Mouse (Mus musculus): Measurements from ENCODE around the gene Ap2s1.

Gene Ap2s1

GRCm38 (mm10) chr7:16752016-16752415, 13.8 kb downstream of the Ap2s1 start:
- no peak for DNase-seq (ENCODE audit: low read depth, low spot score)

GRCm38 (mm10) chr7:16755362-16756017, 17.3 kb downstream of the Ap2s1 start:
- no peak for DNase-seq (ENCODE audit: low read depth, low spot score)

DNA sequence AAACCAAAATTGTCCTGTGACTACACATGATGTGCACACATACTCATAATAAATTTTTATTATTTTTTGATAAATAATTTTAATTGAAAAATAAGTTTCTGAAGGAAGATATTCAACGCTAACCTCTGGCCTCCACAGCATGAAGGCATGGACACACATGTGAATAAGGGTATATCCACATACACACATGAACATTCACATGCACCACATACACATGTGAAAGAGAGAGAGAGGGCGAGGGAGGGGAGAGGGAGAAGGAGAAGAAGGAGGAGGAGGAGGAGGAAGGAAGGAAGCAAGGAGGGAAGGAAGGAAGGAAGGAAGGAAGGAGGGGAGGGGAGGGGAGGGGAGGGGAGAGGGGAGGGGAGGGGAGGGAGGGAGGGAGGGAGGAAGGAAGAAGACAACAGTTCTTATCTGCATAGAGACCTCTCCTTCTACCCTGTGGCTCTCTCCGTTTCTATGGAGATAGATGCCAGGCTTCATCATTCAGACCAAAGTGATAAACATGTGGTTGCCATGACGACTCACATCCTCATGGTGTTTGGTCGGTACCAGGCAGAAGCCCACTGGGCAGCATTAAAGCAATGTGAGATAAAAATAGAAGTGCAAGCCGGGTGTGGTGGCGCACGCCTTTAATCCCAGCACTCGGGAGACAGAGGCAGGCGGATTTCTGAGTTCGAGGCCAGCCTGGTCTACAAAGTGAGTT, 20.8 kb downstream of the Ap2s1 start:
- no peak for DNase-seq (ENCODE audit: low read depth, low spot score)

- DNase-seq (ENCODE audit: low read depth, low spot score) = peak; percentile 84
Measured at GRCm38 (mm10) chr7:16760292-16760691, 22.1 kb downstream of the Ap2s1 start.

- peak; percentile 89 for DNase-seq (ENCODE audit: low read depth, low spot score)
Measured at GRCm38 (mm10) chr7:16761005-16761481, 22.8 kb downstream of the Ap2s1 start.

DNA sequence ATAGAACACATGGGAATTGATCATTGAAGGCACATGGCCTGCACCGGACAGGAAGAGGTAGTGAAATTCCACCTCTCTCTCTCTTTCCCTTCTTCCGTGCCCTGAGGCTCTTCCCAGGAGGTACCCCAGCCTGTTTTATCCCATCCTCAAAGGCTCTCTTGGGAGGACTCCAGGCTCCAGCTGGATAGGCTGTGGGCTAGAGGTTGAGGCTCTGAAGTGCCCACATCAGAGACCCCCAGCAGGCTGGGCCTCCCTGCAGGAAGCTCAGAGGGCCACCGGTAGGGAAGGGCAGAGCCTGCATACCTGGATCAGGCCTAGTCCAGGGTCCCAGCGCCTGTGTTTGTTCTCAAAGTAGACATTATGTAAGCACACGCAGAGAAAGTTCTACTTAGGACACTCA, 23.4 kb downstream of the Ap2s1 start:
- DNase-seq (ENCODE audit: low read depth, low spot score) = no peak

DNA sequence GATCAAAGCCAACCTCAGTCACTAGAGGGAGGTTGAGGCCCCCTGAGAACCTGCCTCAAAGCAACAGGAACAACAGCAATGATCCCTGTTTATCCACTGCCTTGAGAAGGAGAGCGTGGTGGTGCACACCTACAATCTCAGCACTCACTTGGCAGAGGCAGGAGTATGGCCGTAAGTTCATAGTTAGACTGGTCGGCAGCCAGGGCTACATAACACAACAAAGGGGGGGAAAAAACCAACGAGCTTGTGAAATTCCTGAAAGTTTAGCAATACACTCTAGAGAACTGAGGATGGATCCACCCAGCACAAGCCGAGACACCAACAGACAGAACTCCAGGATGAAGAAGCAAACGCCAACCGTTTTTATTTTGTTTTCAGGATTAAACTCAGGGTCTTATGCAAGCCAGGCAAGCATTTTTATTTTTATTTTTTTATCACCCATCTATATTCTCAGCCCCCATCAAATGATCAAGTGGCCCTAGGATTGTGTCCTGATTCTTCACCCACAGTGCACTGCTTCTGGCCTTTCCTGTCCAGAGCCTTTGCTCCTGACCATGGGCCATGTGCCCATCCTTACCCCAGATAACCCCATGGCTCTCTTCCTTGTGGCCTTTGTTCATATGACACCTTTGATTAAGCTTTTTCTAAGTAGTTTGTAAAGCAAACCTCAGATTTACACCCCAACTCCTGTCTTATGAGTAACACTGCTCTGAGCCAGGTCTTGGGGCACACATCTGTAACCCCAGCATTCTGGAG, 25.4 kb downstream of the Ap2s1 start:
- peak; percentile 79 for DNase-seq (ENCODE audit: low read depth, low spot score)

DNA sequence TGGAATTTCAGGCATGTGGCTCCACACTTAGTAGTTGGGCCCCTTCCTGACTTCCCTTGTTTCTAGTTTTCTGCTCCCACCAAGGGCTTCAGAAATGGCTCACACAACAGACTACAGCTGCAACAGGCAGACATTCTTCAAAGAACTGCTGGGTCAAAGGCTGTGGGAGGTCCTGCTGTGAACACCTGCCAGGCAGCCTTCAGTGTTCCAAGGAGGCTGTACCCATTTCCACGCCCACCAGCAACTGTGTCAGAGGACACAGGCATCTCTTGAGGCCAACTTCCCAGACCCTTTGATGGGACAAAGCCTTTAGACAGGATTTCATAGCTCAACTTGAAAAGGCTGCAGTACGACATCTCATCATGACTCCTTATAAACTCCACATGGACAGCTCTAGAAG, 28.2 kb downstream of the Ap2s1 start:
- no peak for DNase-seq (ENCODE audit: low read depth, low spot score)

- no peak for DNase-seq (ENCODE audit: low read depth, low spot score)
Measured at GRCm38 (mm10) chr7:16775888-16776287, 37.7 kb downstream of the Ap2s1 start.

DNA sequence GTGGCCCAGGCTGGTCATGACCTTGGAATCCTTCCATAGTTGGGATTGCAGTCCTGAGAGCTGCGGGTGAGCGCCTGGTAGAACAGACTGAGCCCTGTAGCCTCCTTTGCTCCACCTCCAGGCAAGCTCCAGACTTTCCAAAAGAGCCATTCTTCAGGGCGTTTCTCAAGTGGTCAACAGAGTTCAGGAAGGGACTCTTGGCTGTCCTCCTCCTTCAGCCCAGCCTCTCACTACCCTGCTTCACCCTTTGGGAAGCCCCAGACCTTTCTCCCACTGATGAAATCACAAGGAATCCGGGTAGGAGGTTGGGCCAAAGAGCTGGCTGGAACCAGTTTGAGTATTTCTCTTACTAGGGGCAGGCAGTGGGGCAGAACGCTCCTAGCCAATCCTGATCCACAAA, 41.9 kb downstream of the Ap2s1 start:
- peak; percentile 84 for DNase-seq (ENCODE audit: low read depth, low spot score)

- peak; percentile 92 for DNase-seq (ENCODE audit: low read depth, low spot score)
Measured at GRCm38 (mm10) chr7:16780825-16781554, 42.8 kb downstream of the Ap2s1 start, which contains the start of gene Slc1a5. Slc1a5 (plus strand) TSS chr7:16781340.

GRCm38 (mm10) chr7:16781555-16781815, 43.3 kb downstream of the Ap2s1 start:
- no peak for DNase-seq (ENCODE audit: low read depth, low spot score)

- DNase-seq (ENCODE audit: low read depth, low spot score) = no peak
Measured at GRCm38 (mm10) chr7:16781816-16782554, 43.8 kb downstream of the Ap2s1 start.

DNA sequence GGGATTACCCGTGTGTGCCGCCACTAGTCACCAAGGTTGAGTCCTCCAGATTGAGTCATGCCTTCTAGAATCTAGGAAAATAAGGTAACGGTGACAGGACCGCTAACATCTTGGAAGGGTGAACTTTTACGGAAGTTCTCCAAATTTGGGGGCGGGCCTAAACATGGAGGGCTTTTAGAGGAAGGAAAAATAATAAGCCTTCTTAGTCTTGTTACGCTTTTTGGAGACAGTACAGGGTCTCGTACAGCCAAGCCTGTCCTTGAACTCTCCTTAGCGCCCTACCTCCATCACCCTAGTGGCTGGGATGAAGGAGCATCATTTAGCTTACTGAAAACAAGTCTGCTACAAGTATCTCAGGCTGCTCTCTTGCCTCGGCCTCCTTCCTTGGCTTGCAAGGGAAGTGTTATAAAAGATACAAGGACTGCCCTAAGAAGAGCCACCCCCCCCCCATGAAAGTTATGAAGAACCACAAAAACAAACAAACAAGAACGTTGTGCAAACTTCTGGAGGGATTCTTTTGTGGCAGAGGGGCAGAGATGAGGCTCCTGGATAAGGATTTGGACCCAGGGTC, 44.4 kb downstream of the Ap2s1 start:
- no peak for DNase-seq (ENCODE audit: low read depth, low spot score)

GRCm38 (mm10) chr7:16783224-16783688, 45.0 kb downstream of the Ap2s1 start:
- DNase-seq (ENCODE audit: low read depth, low spot score) = peak; percentile 25

DNA sequence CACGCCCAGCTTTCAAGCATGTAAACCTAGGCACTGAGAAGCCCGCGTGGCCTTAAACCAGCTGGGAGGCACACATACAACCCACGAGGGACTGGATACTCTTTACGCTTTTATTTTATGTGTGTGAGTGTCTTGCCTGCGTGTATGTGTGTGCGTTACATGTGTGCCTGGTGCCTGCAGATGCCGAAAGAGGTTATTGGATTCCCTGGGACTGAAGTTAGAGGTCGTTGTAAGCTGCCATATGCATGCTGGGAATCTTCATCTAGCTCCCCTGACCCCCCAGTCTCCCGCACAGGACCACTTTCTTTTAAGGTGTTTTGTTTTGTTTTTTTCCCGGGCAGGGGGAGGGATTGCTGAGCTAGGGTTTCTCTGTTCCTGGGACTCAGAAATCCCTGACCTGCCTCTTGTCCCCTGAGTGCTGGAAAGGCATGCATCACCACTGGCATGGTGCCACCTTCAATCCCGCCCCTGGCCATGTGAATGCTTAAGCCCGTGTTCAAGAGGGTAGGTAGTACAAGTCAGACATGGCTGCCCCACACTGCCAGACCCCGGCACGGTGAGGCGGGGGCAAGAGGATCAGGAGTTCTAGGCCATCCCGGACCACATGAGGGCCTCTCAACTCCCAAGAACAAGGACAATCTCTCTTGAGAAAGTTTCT, 45.7 kb downstream of the Ap2s1 start:
- peak; percentile 63 for DNase-seq (ENCODE audit: low read depth, low spot score)

DNA sequence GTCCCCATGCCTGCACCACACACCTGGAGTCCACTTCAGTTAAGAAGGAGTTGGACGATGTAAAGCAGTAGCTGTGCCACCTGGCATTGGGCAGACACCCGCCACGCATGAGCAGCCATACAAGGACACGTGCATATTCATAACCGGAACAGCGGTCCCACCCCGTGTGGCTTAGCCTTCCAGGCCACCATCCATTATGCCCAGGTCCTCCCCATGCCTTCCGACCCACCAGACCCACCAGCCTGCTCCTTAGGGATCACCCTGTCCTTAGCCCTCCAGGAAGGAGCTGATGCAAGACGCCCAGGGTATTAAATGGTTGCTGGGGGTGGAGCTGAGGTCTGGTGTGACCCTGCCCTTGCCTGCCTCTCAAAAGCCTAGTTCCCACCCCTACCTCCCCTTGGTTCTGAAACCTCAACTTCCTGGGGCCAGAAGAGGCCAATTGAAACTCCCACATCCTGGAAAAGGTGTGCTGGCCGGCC, 46.3 kb downstream of the Ap2s1 start:
- DNase-seq (ENCODE audit: low read depth, low spot score) = peak; percentile 21

- no peak for DNase-seq (ENCODE audit: low read depth, low spot score)
Measured at GRCm38 (mm10) chr7:16785541-16786083, 47.4 kb downstream of the Ap2s1 start.

DNA sequence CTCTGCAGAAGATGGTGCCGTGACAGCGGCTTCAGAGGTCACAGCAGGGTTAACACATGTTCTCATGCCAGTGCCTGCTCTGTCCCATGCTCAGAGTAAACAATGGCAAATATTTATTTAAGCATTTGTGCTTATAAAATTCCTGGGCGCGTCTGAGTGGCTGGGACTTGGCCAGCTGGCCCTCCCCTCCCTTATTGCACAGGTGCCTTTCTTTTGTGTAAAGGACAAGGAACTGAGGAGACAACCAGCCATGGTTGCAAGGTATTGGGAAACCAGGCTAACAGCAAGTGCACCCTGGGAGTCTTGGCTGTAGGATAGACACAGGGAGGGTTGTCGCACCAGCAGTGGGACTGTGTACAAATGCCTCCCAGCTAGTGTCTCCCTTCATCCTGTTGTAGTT, 54.1 kb downstream of the Ap2s1 start:
- no peak for DNase-seq (ENCODE audit: low read depth, low spot score)
